In the genomic region with DNA sequence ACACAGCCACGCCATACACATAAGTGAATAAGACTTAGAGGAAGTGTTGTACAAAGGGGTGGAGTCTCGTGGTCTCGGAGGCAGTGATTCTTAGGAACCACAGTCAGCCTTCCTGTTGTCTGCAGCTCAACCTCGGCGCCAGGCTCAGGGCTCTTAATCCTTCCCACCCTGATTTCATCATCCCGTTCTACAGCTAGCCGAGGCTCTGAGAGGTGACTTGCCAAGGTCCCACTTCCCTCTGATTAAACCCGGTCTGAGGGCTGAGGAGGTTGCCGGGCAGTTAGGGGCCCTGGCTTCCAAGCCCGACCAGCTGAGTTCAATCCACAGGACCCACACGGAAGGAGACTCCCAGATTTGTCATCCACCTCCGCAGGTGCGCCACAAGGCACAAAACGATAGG, we compare ENCODE assay signal across 8 mouse cellular contexts. TPM values are rescaled to one million over a fixed set of nuclear protein-coding genes. Genes with fewer than 3 reads are reported as not detected.
A peak's percentile ranks its signal among the peaks of the same experiment; 100 is the strongest.
DNase-seq lines count a peak whose midpoint lies in the region; ATAC-seq and TF ChIP-seq lines count a peak whose summit lies in the region.

No protein-coding gene starts in this region.

- H3K36me3 ChIP-seq in embryonic facial prominence, embryonic 12.5 days = no peaks in the 10 kb centered on the region

- H3K27ac ChIP-seq in layer of hippocampus, adult 2 months = no peak overlapping the region
- H3K27ac ChIP-seq in embryonic facial prominence, embryonic 12.5 days = no peak overlapping the region

- no peak for TF ChIP-seq CTCF in layer of hippocampus, adult 2 months (conservative IDR thresholded peaks at IDR 0.05)

- H3K4me2 ChIP-seq in embryonic facial prominence, embryonic 12.5 days (replicated peaks) = peak overlapping the region; percentile 42

- no peaks in the 10 kb centered on the region for H3K9me3 ChIP-seq in embryonic facial prominence, embryonic 12.5 days

- no peak overlapping the region for H3K9ac ChIP-seq in embryonic facial prominence, embryonic 12.5 days

- WGBS in embryonic facial prominence, embryonic 12.5 days = 15% methylated on average over 14 of the region's 14 CpGs

- peak overlapping the region; percentile 3; the same call in 1 of the 2 replicates for H3K4me3 ChIP-seq in layer of hippocampus, adult 2 months
- H3K4me3 ChIP-seq in embryonic facial prominence, embryonic 12.5 days = peak overlapping the region; percentile 5; the same call in 1 of the 2 replicates

- DNase-seq in layer of hippocampus, adult 2 months (ENCODE audit: low spot score in 2 of 2) = no peak
- no peak for DNase-seq in layer of hippocampus, adult 9-10 months (ENCODE audit: low spot score)
- DNase-seq in induced T-regulatory cell, adult 2 months (ENCODE audit: low read depth) = peak; percentile 86
- no peak for DNase-seq in embryo, embryonic 11 days
- DNase-seq in ovary, adult 18-20 months (ENCODE audit: low spot score) = no peak
- no peak for DNase-seq in cerebellum, adult 8-10 months

- ATAC-seq in embryonic facial prominence, embryonic 12.5 days (ENCODE audit: insufficient number of reproducible peaks, insufficient read depth, low FRiP score, low TSS enrichment) = no peak
- peak; percentile 84 for ATAC-seq in megakaryocyte, adult 5-6 weeks (ENCODE audit: poor library complexity, severe bottlenecking)

- peaks cover 8% of the 10 kb centered on the region; the same call in 1 of the 2 replicates for H3K4me1 ChIP-seq in embryonic facial prominence, embryonic 12.5 days

- H3K27me3 ChIP-seq in embryonic facial prominence, embryonic 12.5 days = peaks cover 3% of the 10 kb centered on the region; the same call in 1 of the 2 replicates

RNA-seq across cellular contexts. Expression of gene Epha2, which starts 28.2 kb away (rescaled TPM):
- 1 to 10 TPM in 1 of 2 experiments, under 1 TPM in 1; 0.86 to 1.3 TPM for total RNA-seq in layer of hippocampus, adult 2 months (2021)
- 3.4 and 3.5 TPM in 2 replicates for polyA plus RNA-seq in embryonic facial prominence, embryonic 12.5 days (2016; fragmentation: Nextera tagmentation; extraction: Ambion mirVana)
- 1.1 TPM in 2 replicates for total RNA-seq in megakaryocyte, adult 5-6 weeks (2015)
- 1.3 and 2.1 TPM in 2 replicates for total RNA-seq in megakaryocyte, adult 5-6 weeks (2017)

RNA-seq across cellular contexts. Expression of gene Arhgef19, which starts 33.6 kb away (rescaled TPM):
- total RNA-seq in layer of hippocampus, adult 2 months (2021) = 10 to 100 TPM; 15.5 to 16.2 TPM
- polyA plus RNA-seq in embryonic facial prominence, embryonic 12.5 days (2016; fragmentation: Nextera tagmentation; extraction: Ambion mirVana) = 17.0 and 19.2 TPM in 2 replicates
- total RNA-seq in megakaryocyte, adult 5-6 weeks (2015) = not detected in 2 replicates
- not detected in 2 replicates for total RNA-seq in megakaryocyte, adult 5-6 weeks (2017)

RNA-seq across cellular contexts. Expression of gene Rsg1, which starts 59.1 kb away (rescaled TPM):
- total RNA-seq in layer of hippocampus, adult 2 months (2021) = 1 to 10 TPM; 2.5 to 5.4 TPM
- polyA plus RNA-seq in embryonic facial prominence, embryonic 12.5 days (2016; fragmentation: Nextera tagmentation; extraction: Ambion mirVana) = 7.6 and 8.6 TPM in 2 replicates
- not detected in 2 replicates for total RNA-seq in megakaryocyte, adult 5-6 weeks (2015)
- total RNA-seq in megakaryocyte, adult 5-6 weeks (2017) = 0.77 and 0.95 TPM in 2 replicates

Comparison
In these comparisons a context has a peak if more than half of its experiments do, and no peak if none do; other contexts are left out.
1. RNA of gene Arhgef19, which starts 33.6 kb away (total RNA-seq): 15.5 to 16.2 TPM in layer of hippocampus, adult 2 months; not detected in megakaryocyte, adult 5-6 weeks; every median in the first group is over 10 times any median in the second.